Mouse (Mus musculus) kidney, embryonic 15.5 days (tissue): ENCODE data around the gene B3gnt5. TPM values are rescaled to one million over a fixed set of nuclear protein-coding genes. Genes with fewer than 3 reads are reported as not detected.

Experiments
- polyA plus RNA-seq: library from polyadenylated mRNA; unstranded; fragments of >200 nt; fragmentation: Nextera tagmentation; extraction: Ambion mirVana; gene quantifications from 2 replicates; pipeline ENCODE4 v1.2.1, GENCODE M21; 2015

The B3gnt5 gene
- polyA plus RNA-seq, 1 experiment from 2014 or later: 16.4 TPM

Other genes starting within 250 kb of the B3gnt5 start
- not detected in 2 replicates for gene Olfr167, start 237.9 kb upstream of the B3gnt5 start, polyA plus RNA-seq
- gene Olfr168, start 224.7 kb upstream of the B3gnt5 start, polyA plus RNA-seq: not detected in 2 replicates
- gene Olfr169, start 188.4 kb upstream of the B3gnt5 start, polyA plus RNA-seq: not detected in 2 replicates
- gene Olfr170, start 148.3 kb upstream of the B3gnt5 start, polyA plus RNA-seq: not detected in 2 replicates
- not detected in 2 replicates for gene Olfr171, start 130.3 kb upstream of the B3gnt5 start, polyA plus RNA-seq
- gene Lamp3, start 53.8 kb upstream of the B3gnt5 start, polyA plus RNA-seq: not detected in 2 replicates
- gene Klhl6, start 222.8 kb downstream of the B3gnt5 start, polyA plus RNA-seq: 15.3 and 17.2 TPM in 2 replicates